Mouse (Mus musculus) lung, postnatal 0 days (tissue): ENCODE data around the gene Agbl1. TPM values are rescaled to one million over a fixed set of nuclear protein-coding genes. Genes with fewer than 3 reads are reported as not detected.

Experiments used
- ATAC-seq: fragments of 200-750 bp; cut with Nextera tagmentation; 2 replicates; pipeline ENCODE4 v1.8.0; 2017; ENCODE audit warnings: moderate library complexity
- DNase-seq: peaks from one replicate; pipeline ENCODE4 v3.0.0-alpha.2; 2016; ENCODE audit warnings: low spot score
- H3K27ac ChIP-seq: fragments of 300-500 bp; sonication (generic); 2 replicates; pipeline ENCODE4 v1.5.1; 2014; ENCODE audit warnings: antibody characterized with exemption, mild to moderate bottlenecking, low read length, mixed read lengths
- H3K27me3 ChIP-seq: fragments of 300-500 bp; sonication (generic); replicated peaks from 2 replicates; pipeline ENCODE4 v1.6.1; 2014; ENCODE audit warnings: low read length, mixed read lengths; ENCODE audit not compliant: insufficient read depth
- H3K36me3 ChIP-seq: fragments of 300-500 bp; sonication (generic); 2 replicates; pipeline ENCODE4 v1.6.1; 2014; ENCODE audit warnings: low read length, mixed read lengths; ENCODE audit not compliant: insufficient read depth
- H3K4me1 ChIP-seq: fragments of 300-500 bp; sonication (generic); 2 replicates; pipeline ENCODE4 v1.6.1; 2014; ENCODE audit warnings: antibody characterized with exemption, low read depth, low read length, mixed read lengths; ENCODE audit not compliant: insufficient read depth
- H3K4me2 ChIP-seq: fragments of 300-500 bp; sonication (generic); replicated peaks from 2 replicates; pipeline ENCODE4 v1.6.1; 2014; ENCODE audit warnings: low read depth, mild to moderate bottlenecking, low read length, moderate library complexity, mixed read lengths
- H3K4me3 ChIP-seq: fragments of 300-500 bp; sonication (generic); 2 replicates; pipeline ENCODE4 v1.5.1; 2014; ENCODE audit warnings: low read depth, low read length
- H3K9ac ChIP-seq: fragments of 300-500 bp; sonication (generic); replicated peaks from 2 replicates; pipeline ENCODE4 v1.6.1; 2014; ENCODE audit warnings: low read depth, mild to moderate bottlenecking
- H3K9me3 ChIP-seq: fragments of 300-500 bp; sonication (generic); 2 replicates; pipeline ENCODE4 v1.6.1; 2016; ENCODE audit warnings: low read length, mixed read lengths
- CTCF ChIP-seq: IDR thresholded peaks from 2 replicates; pipeline ENCODE4 v1.5.1; 2016; ENCODE audit warnings: antibody characterized with exemption, mild to moderate bottlenecking
- EP300 ChIP-seq: IDR thresholded peaks from 2 replicates; pipeline ENCODE4 v1.6.1; 2016; ENCODE audit warnings: antibody characterized with exemption, mild to moderate bottlenecking, control low read depth
- WGBS: fragments of 180-500 bp; shearing (Covaris S2); extraction: QIAGEN DNeasy Blood & Tissue Kit; methylation state at CpG from one replicate; pipeline ENCODE4 v1.1.7; 2014; 5-methylcytosine and 5-hydroxymethylcytosine counted together
- polyA plus RNA-seq: library from polyadenylated mRNA; unstranded; fragments of >200 nt; fragmentation: Nextera tagmentation; extraction: Ambion mirVana; gene quantifications from 2 replicates; pipeline ENCODE4 v1.2.1, GENCODE M21; 2015

Gene Agbl1
- polyA plus RNA-seq, 1 experiment from 2014 or later = not detected

GRCm38 (mm10) chr7:76409020-76409419 lies 179.3 kb downstream of the Agbl1 start:
- Histone ChIP-seq H3K4me3 (no peak overlapping the region), H3K27ac (no peak overlapping the region), H3K36me3 (no peaks in the 10 kb centered on the region), H3K4me2 (no peak overlapping the region), H3K9ac (no peak overlapping the region), H3K9me3 (no peaks in the 10 kb centered on the region), H3K27me3 (no peaks in the 10 kb centered on the region), H3K4me1 (no peaks in the 10 kb centered on the region)
- ATAC-seq = no peak
- 86% methylated on average over 10 of the region's 10 CpGs for WGBS
- TF ChIP-seq EP300 (no peak), CTCF (no peak)
- no peak for DNase-seq

- H3K4me3 ChIP-seq = no peak overlapping the region
- WGBS = 48% methylated on average over 9 of the region's 9 CpGs
These were observed 180.9 kb downstream of the Agbl1 start for GRCm38 (mm10) chr7:76410403-76411180.

GRCm38 (mm10) chr7:76411933-76412587 lies 182.4 kb downstream of the Agbl1 start:
- TF ChIP-seq CTCF = no peak
- TF ChIP-seq EP300 = no peak
- no peak overlapping the region for H3K4me2 ChIP-seq
- H3K9ac ChIP-seq = no peak overlapping the region
- no peak overlapping the region for H3K27ac ChIP-seq
- ATAC-seq = no peak
- no peaks in the 10 kb centered on the region for H3K9me3 ChIP-seq
- H3K36me3 ChIP-seq = no peaks in the 10 kb centered on the region
- 60% methylated on average over 4 of the region's 4 CpGs for WGBS
- no peaks in the 10 kb centered on the region for H3K4me1 ChIP-seq
- H3K27me3 ChIP-seq = no peaks in the 10 kb centered on the region
- no peak overlapping the region for H3K4me3 ChIP-seq
- no peak for DNase-seq

More at GRCm38 (mm10) chr7:76410403-76411180, 180.9 kb downstream of the Agbl1 start:
- Histone ChIP-seq H3K9ac (no peak overlapping the region), H3K36me3 (no peaks in the 10 kb centered on the region), H3K9me3 (no peaks in the 10 kb centered on the region), H3K27me3 (no peaks in the 10 kb centered on the region), H3K4me1 (no peaks in the 10 kb centered on the region), H3K4me2 (peak overlapping the region; percentile 22), H3K27ac (no peak overlapping the region)
- peak; percentile 23 for DNase-seq
- no peak for TF ChIP-seq CTCF
- peak; percentile 8; the same call in 1 of the 2 replicates for ATAC-seq

- H3K36me3 ChIP-seq = no peaks in the 10 kb centered on the region
- H3K27me3 ChIP-seq = no peaks in the 10 kb centered on the region
- H3K9ac ChIP-seq = no peak overlapping the region
- no peak for DNase-seq
- WGBS = 37% methylated on average over 3 of the region's 3 CpGs
- H3K4me1 ChIP-seq = no peaks in the 10 kb centered on the region
- no peaks in the 10 kb centered on the region for H3K9me3 ChIP-seq
- H3K4me2 ChIP-seq = no peak overlapping the region
- no peak overlapping the region for H3K27ac ChIP-seq
- no peak overlapping the region for H3K4me3 ChIP-seq
- TF ChIP-seq EP300 = no peak
- TF ChIP-seq CTCF = no peak
- ATAC-seq = no peak
These were observed 186.5 kb downstream of the Agbl1 start for GRCm38 (mm10) chr7:76416084-76416597.

GRCm38 (mm10) chr7:76438581-76438980 lies 208.9 kb downstream of the Agbl1 start:
- ATAC-seq = no peak

GRCm38 (mm10) chr7:76438988-76439387 lies 209.3 kb downstream of the Agbl1 start:
- H3K36me3 ChIP-seq = no peaks in the 10 kb centered on the region
- no peak overlapping the region for H3K9ac ChIP-seq
- H3K9me3 ChIP-seq = no peaks in the 10 kb centered on the region
- WGBS = 77% methylated on average over 4 of the region's 4 CpGs
- H3K4me2 ChIP-seq = no peak overlapping the region
- H3K27me3 ChIP-seq = no peaks in the 10 kb centered on the region
- H3K4me1 ChIP-seq = no peaks in the 10 kb centered on the region
- no peak overlapping the region for H3K4me3 ChIP-seq
- ATAC-seq (no peak), DNase-seq (no peak)
- H3K27ac ChIP-seq = no peak overlapping the region
- no peak for TF ChIP-seq CTCF
- TF ChIP-seq EP300 = no peak

More at GRCm38 (mm10) chr7:76438581-76438980, 208.9 kb downstream of the Agbl1 start:
- DNase-seq = no peak
- Histone ChIP-seq H3K4me1 (no peaks in the 10 kb centered on the region), H3K4me2 (no peak overlapping the region), H3K27me3 (no peaks in the 10 kb centered on the region), H3K27ac (no peak overlapping the region), H3K9ac (no peak overlapping the region), H3K36me3 (no peaks in the 10 kb centered on the region), H3K4me3 (no peak overlapping the region), H3K9me3 (no peaks in the 10 kb centered on the region)
- TF ChIP-seq EP300 (no peak), CTCF (no peak)
